Mouse (Mus musculus) heart, embryonic 16.5 days (tissue): Measurements from ENCODE around the gene Vcl. TPM values are rescaled to one million over a fixed set of nuclear protein-coding genes. Genes with fewer than 3 reads are reported as not detected.

Source experiments
- ATAC-seq: fragments of 200-750 bp; cut with Nextera tagmentation; replicated peaks from 2 replicates; pipeline ENCODE4 v1.8.0; 2017; ENCODE audit warnings: moderate number of reproducible peaks; ENCODE audit not compliant: insufficient read depth, low FRiP score; ENCODE audit errors: extremely low read depth
- H3K27ac ChIP-seq: fragments of 300-500 bp; sonication (generic); 2 replicates; pipeline ENCODE4 v1.5.1; 2014; ENCODE audit warnings: mild to moderate bottlenecking, low read length, control low read depth, moderate library complexity
- H3K27me3 ChIP-seq: fragments of 300-500 bp; sonication (generic); 2 replicates; pipeline ENCODE4 v1.6.1; 2014; ENCODE audit warnings: low read length, mixed read lengths; ENCODE audit not compliant: control insufficient read depth, insufficient read depth
- H3K36me3 ChIP-seq: fragments of 300-500 bp; sonication (generic); 2 replicates; pipeline ENCODE4 v1.6.1; 2014; ENCODE audit not compliant: control insufficient read depth, insufficient read depth
- H3K4me1 ChIP-seq: fragments of 300-500 bp; sonication (generic); 2 replicates; pipeline ENCODE4 v1.6.1; 2014; ENCODE audit warnings: low read length, mixed read lengths; ENCODE audit not compliant: control insufficient read depth, insufficient read depth
- H3K4me2 ChIP-seq: fragments of 300-500 bp; sonication (generic); 2 replicates; pipeline ENCODE4 v1.6.1; 2014; ENCODE audit warnings: low read depth, mild to moderate bottlenecking, control low read depth, low read length
- H3K4me3 ChIP-seq: fragments of 300-500 bp; sonication (generic); 2 replicates; pipeline ENCODE4 v1.5.1; 2014; ENCODE audit warnings: mild to moderate bottlenecking, control low read depth, low read length
- H3K9ac ChIP-seq: fragments of 300-500 bp; sonication (generic); 2 replicates; pipeline ENCODE4 v1.6.1; 2014; ENCODE audit warnings: low read length, control low read depth
- H3K9me3 ChIP-seq: fragments of 300-500 bp; sonication (generic); replicated peaks from 2 replicates; pipeline ENCODE4 v1.6.1; 2016; ENCODE audit warnings: low read length; ENCODE audit not compliant: control insufficient read depth
- WGBS: fragments of 180-500 bp; shearing (Covaris S2); extraction: QIAGEN DNeasy Blood & Tissue Kit; methylation state at CpG from one replicate; pipeline ENCODE4 v1.1.7; 2014; 5-methylcytosine and 5-hydroxymethylcytosine counted together
- polyA plus RNA-seq: library from polyadenylated mRNA; unstranded; fragments of >200 nt; fragmentation: Nextera tagmentation; extraction: Ambion mirVana; gene quantifications from 2 replicates; pipeline ENCODE4 v1.2.1, GENCODE M21; 2015

Gene Vcl
- polyA plus RNA-seq, 1 experiment from 2014 or later: 89.3 TPM

GRCm38 (mm10) chr14:21039623-21040022 lies 110.4 kb downstream of the Vcl start:
- Histone ChIP-seq H3K9me3 (no peaks in the 10 kb centered on the region), H3K36me3 (peaks cover 20% of the 10 kb centered on the region; the same call in 1 of the 2 replicates), H3K4me2 (no peak overlapping the region), H3K27me3 (no peaks in the 10 kb centered on the region), H3K4me1 (peaks cover 3% of the 10 kb centered on the region; the same call in 1 of the 2 replicates), H3K27ac (peak overlapping the region; percentile 35; the same call in 1 of the 2 replicates), H3K4me3 (no peak overlapping the region), H3K9ac (no peak overlapping the region)
- WGBS: 47% methylated on average over 4 of the region's 4 CpGs
- no peak for ATAC-seq

- ATAC-seq: no peak
These were observed 118.6 kb downstream of the Vcl start for GRCm38 (mm10) chr14:21047840-21048239.

GRCm38 (mm10) chr14:21048879-21049278 lies 119.7 kb downstream of the Vcl start:
- Histone ChIP-seq H3K4me2 (no peak overlapping the region), H3K4me3 (no peak overlapping the region), H3K27me3 (no peaks in the 10 kb centered on the region), H3K9ac (no peak overlapping the region), H3K4me1 (peaks cover 19% of the 10 kb centered on the region), H3K9me3 (no peaks in the 10 kb centered on the region), H3K36me3 (peaks cover 3% of the 10 kb centered on the region; the same call in 1 of the 2 replicates), H3K27ac (no peak overlapping the region)
- ATAC-seq: no peak

More at GRCm38 (mm10) chr14:21047840-21048239, 118.6 kb downstream of the Vcl start:
- Histone ChIP-seq H3K4me2 (no peak overlapping the region), H3K4me1 (peaks cover 14% of the 10 kb centered on the region), H3K9me3 (no peaks in the 10 kb centered on the region), H3K27me3 (no peaks in the 10 kb centered on the region), H3K9ac (no peak overlapping the region), H3K27ac (no peak overlapping the region), H3K36me3 (peaks cover 3% of the 10 kb centered on the region; the same call in 1 of the 2 replicates), H3K4me3 (no peak overlapping the region)
- WGBS: 77% methylated on average over 2 of the region's 2 CpGs

GRCm38 (mm10) chr14:21050734-21051133 lies 121.5 kb downstream of the Vcl start:
- peaks cover 19% of the 10 kb centered on the region for H3K4me1 ChIP-seq
- H3K9ac ChIP-seq: no peak overlapping the region
- H3K27me3 ChIP-seq: no peaks in the 10 kb centered on the region
- H3K36me3 ChIP-seq: no peaks in the 10 kb centered on the region
- ATAC-seq: no peak
- H3K4me3 ChIP-seq: no peak overlapping the region
- H3K4me2 ChIP-seq: peak overlapping the region; percentile 97; the same call in 1 of the 2 replicates
- H3K9me3 ChIP-seq: no peaks in the 10 kb centered on the region
- no peak overlapping the region for H3K27ac ChIP-seq
- 71% methylated on average over 3 of the region's 3 CpGs for WGBS

GRCm38 (mm10) chr14:21051380-21052111 lies 122.3 kb downstream of the Vcl start:
- WGBS: 6% methylated on average over 28 of the region's 28 CpGs
- 0 out of 2 replicates have a peak, but pooled peaks have one; percentile 1 for ATAC-seq
- H3K9ac ChIP-seq: peak overlapping the region; percentile 90
- H3K4me2 ChIP-seq: peak overlapping the region; percentile 97
- no peaks in the 10 kb centered on the region for H3K36me3 ChIP-seq
- peak overlapping the region; percentile 77 for H3K4me3 ChIP-seq
- no peaks in the 10 kb centered on the region for H3K9me3 ChIP-seq
- no peaks in the 10 kb centered on the region for H3K27me3 ChIP-seq
- H3K4me1 ChIP-seq: peaks cover 19% of the 10 kb centered on the region
- H3K27ac ChIP-seq: peak overlapping the region; percentile 95

DNA sequence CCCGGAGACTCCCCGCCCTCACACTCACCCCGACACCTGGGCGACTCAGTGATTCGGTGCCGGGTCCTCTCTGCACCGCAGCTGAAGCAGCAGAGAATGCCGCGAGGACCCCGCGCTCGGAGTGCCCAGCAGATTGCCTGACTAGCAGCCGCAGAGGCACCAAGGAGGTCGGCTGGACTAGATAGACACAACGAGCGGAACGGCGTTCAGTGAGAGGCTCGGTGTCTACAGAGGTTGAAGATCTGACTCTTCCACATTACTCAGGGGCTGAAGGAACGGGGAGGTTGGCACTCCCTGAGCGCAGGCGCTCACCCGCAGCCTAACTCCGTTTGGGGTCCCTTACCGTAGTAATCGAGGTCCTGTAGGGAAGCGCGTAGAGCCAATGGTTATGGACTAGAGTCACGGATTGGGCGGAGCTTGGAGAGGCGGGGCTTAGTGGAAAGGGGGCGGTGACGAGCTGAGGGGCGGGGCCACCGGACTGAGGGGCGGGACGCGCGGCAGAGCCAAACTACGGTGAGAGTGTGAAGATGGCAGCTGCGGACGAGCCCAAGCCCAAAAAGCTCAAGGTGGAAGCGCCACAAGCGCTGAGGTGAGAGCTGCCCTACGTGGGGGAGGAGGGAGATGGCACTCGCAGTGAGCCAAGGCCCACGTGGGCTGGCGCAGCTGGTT lies 123.0 kb downstream of the Vcl start, which contains the start of the genes Ap3m1 and Adk:
TSS of gene Ap3m1 (minus strand) at position 397 of the 669 bp plus-strand sequence.
TSS of gene Adk (plus strand) at position 463 of the 669 bp plus-strand sequence.
- Histone ChIP-seq H3K4me3 (peak within 1 kb of the TSS; percentile 77), H3K36me3 (no peaks in the 10 kb centered on the region), H3K9ac (peak within 1 kb of the TSS; percentile 90), H3K9me3 (no peaks in the 10 kb centered on the region), H3K4me2 (peak within 1 kb of the TSS; percentile 97), H3K4me1 (peaks cover 19% of the 10 kb centered on the region), H3K27ac (peak within 1 kb of the TSS; percentile 95), H3K27me3 (no peaks in the 10 kb centered on the region)
- WGBS: under 1% methylated on average over 48 of the region's 48 CpGs
- ATAC-seq: peak; percentile 97

GRCm38 (mm10) chr14:21052781-21053130 lies 123.6 kb downstream of the Vcl start:
- peak; percentile 80 for ATAC-seq
- peak overlapping the region; percentile 95 for H3K27ac ChIP-seq
- peaks cover 19% of the 10 kb centered on the region for H3K4me1 ChIP-seq
- no peaks in the 10 kb centered on the region for H3K36me3 ChIP-seq
- under 1% methylated on average over 25 of the region's 25 CpGs for WGBS
- no peaks in the 10 kb centered on the region for H3K9me3 ChIP-seq
- peak overlapping the region; percentile 82 for H3K9ac ChIP-seq
- H3K27me3 ChIP-seq: no peaks in the 10 kb centered on the region
- peak overlapping the region; percentile 77 for H3K4me3 ChIP-seq
- peak overlapping the region; percentile 97 for H3K4me2 ChIP-seq

DNA sequence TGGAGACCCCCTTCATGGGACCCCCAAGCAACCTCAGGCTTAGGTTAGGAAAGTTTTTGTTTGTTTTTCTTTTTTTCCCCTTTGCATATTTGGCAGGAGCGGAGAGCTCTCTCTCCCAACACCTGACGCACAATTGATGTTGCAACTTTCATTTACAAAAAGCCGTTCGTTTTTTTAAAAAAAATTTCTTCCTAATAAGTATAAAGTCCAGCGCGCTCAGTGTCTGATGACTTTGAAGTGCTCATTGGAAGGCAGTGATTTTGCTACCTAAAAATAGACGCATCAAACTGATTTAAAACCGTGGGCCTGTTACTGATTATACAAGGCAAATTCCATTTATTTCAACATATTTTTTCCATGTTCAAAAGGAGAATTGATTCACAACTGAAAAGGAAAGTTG lies 124.0 kb downstream of the Vcl start:
- peak overlapping the region; percentile 97 for H3K4me2 ChIP-seq
- H3K9me3 ChIP-seq: no peaks in the 10 kb centered on the region
- no peak for ATAC-seq
- H3K9ac ChIP-seq: peak overlapping the region; percentile 82
- H3K27me3 ChIP-seq: no peaks in the 10 kb centered on the region
- peak overlapping the region; percentile 95; the same call in 1 of the 2 replicates for H3K27ac ChIP-seq
- H3K36me3 ChIP-seq: no peaks in the 10 kb centered on the region
- peaks cover 17% of the 10 kb centered on the region for H3K4me1 ChIP-seq
- 5% methylated on average over 8 of the region's 8 CpGs for WGBS
- peak overlapping the region; percentile 77 for H3K4me3 ChIP-seq

DNA sequence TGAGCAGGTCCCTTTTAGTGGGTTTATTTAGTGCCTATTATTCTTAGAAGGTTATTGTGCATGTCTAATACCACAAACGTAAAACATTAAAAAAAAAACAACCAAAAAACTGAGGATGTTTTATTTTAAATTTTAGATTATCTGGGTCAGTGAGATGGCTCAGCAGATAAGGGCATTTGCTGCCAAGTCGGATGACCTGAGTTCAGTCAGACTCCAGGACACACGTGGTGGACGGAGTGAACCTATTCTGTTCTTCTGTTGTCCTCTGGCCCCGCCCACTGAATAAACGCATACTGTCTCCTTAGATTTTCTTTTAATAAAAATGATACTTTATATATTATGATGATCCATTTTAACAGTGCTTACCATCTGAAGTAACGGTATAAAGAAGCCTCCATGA lies 124.4 kb downstream of the Vcl start:
- ATAC-seq: no peak
- Histone ChIP-seq H3K4me2 (peak overlapping the region; percentile 97), H3K27ac (no peak overlapping the region), H3K9me3 (no peaks in the 10 kb centered on the region), H3K4me3 (peak overlapping the region; percentile 77), H3K4me1 (peaks cover 16% of the 10 kb centered on the region), H3K36me3 (no peaks in the 10 kb centered on the region), H3K9ac (no peak overlapping the region; the same call in 1 of the 2 replicates), H3K27me3 (no peaks in the 10 kb centered on the region)
- WGBS: 46% methylated on average over 7 of the region's 7 CpGs
